Mouse (Mus musculus) ES-E14 (cell line): Measurements from ENCODE around the gene Gm36864. TPM values are rescaled to one million over a fixed set of nuclear protein-coding genes. Genes with fewer than 3 reads are reported as not detected.
"Not testable (repeated sequence)": the region's sequence is repeated elsewhere in the genome, so short reads cannot be mapped to it uniquely, and the experiment has no call there.

Experiments
- DNase-seq: peaks from one replicate; pipeline ENCODE4 v3.0.0-alpha.2; 2013; ENCODE audit warnings: low read depth, low spot score
- H3K27ac ChIP-seq: 2 replicates; pipeline ENCODE4 v1.5.1; 2012; ENCODE audit warnings: low read depth, mild to moderate bottlenecking, low read length, moderate library complexity, mixed read lengths; ENCODE audit not compliant: poor library complexity, insufficient read depth, severe bottlenecking
- H3K36me3 ChIP-seq: 2 replicates; pipeline ENCODE4 v1.6.1; 2012; ENCODE audit warnings: mild to moderate bottlenecking, low read length, moderate library complexity, mixed read lengths; ENCODE audit not compliant: control insufficient read depth, poor library complexity, insufficient read depth, severe bottlenecking
- H3K4me1 ChIP-seq, 2 experiments: fragments of 150-350 bp in 1 of 2; sonication (generic) in 1 of 2; 2 replicates each; pipeline ENCODE4 v1.6.1; 2012; ENCODE audit warnings: low read length in 2 of 2, mild to moderate bottlenecking in 1 of 2, mixed read lengths in 1 of 2; ENCODE audit not compliant: control insufficient read depth in 2 of 2, insufficient read depth in 2 of 2, poor library complexity in 1 of 2
- H3K4me3 ChIP-seq, 2 experiments: fragments of 150-350 bp in 1 of 2; sonication (generic) in 1 of 2; 2 replicates each; pipeline ENCODE4 v1.5.1; 2012; ENCODE audit warnings: low read length in 2 of 2, low read depth in 1 of 2, mild to moderate bottlenecking in 1 of 2, mixed read lengths in 1 of 2; ENCODE audit not compliant: insufficient read depth in 1 of 2, poor library complexity in 1 of 2, severe bottlenecking in 1 of 2
- H3K9ac ChIP-seq: 2 replicates; pipeline ENCODE4 v1.6.1; 2012; ENCODE audit warnings: low read depth, mild to moderate bottlenecking, low read length, mixed read lengths; ENCODE audit not compliant: poor library complexity, insufficient read depth, severe bottlenecking
- H3K9me3 ChIP-seq: fragments of 150-350 bp; sonication (generic); 2 replicates; pipeline ENCODE4 v1.6.1; 2012; ENCODE audit warnings: low read depth, mild to moderate bottlenecking, low read length; ENCODE audit not compliant: control insufficient read depth, insufficient read depth
- CHD2 ChIP-seq: IDR thresholded peaks from 2 replicates; pipeline ENCODE4 v1.6.1; 2014; ENCODE audit warnings: mild to moderate bottlenecking, low read depth, low read length, inconsistent platforms
- HCFC1 ChIP-seq: IDR thresholded peaks from 2 replicates; pipeline ENCODE4 v1.6.1; 2012; ENCODE audit warnings: low read length, inconsistent platforms, borderline replicate concordance; ENCODE audit not compliant: insufficient read depth
- MAFK ChIP-seq: IDR thresholded peaks from 2 replicates; pipeline ENCODE4 v1.6.1; 2014; ENCODE audit warnings: mild to moderate bottlenecking, low read depth, low read length, inconsistent platforms; ENCODE audit not compliant: insufficient read depth
- ZC3H11A ChIP-seq: IDR thresholded peaks from 2 replicates; pipeline ENCODE4 v1.6.1; 2012; ENCODE audit warnings: low read depth, mild to moderate bottlenecking, inconsistent platforms, low read length, borderline replicate concordance
- ZNF384 ChIP-seq: IDR thresholded peaks from 2 replicates; pipeline ENCODE4 v1.6.1; 2012; ENCODE audit warnings: low read depth, low read length, inconsistent platforms
- in situ Hi-C, 2 experiments: fragments of 600-800 bp; cut with MboI; formaldehyde crosslinking; loops; one replicate each; pipeline ENCODE4 v1.15.1; 2025; ENCODE audit warnings: low sequenced_read_pairs in 2 of 2, inconsistent platforms in 1 of 2; ENCODE audit not compliant: unreplicated experiment in 2 of 2
- total RNA-seq: library from RNA; depleted of rRNA; stranded (reverse); fragments of 300-350 nt; gene quantifications from 2 replicates; pipeline ENCODE4 v1.2.3, GENCODE M21; 2012

The Gm36864 gene
- total RNA-seq, 1 experiment = not detected

DNA sequence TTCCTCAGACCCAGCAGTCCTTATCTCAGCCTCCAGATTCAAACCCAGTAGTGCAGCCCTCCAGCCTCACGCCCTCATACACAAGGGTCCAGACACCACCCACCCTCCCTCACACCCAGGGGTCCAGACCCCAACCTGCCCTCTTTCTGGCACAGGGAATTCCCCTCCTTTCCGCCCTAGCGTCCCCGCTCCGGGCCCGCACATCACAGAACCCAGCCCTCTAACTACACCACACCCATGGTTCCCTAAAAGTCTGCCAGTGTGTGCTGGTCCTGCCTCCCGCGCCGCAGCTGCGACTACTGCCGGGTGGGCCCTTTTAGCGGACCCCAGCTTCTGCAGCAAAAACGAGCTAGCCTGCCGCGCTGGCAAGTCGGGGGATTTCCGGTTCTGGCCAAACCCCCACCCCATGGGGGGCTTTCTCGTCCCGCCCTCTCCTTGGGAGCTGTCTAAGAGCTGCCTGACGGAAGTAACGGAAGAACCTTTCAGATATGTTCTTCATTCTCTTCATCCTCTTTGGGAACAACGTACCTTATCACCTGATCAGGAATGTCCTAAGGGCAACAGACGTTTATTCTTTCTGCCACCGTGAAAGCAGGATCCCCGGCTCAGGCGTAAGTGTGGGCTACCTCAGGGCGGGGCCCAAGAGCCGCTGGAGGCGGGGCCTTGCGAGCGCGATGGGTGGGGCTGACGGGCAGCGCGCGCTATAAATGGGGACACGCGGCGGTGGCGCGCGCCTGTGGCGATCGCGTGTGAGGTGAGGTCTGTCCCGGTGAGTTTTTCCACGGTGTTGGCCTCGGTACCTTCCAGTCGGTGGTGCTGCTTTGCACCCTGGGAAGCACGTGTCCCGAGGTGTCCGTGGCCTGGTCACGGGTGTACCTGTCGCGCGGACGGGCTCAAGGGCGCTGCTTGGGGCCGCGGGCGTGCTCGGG is 10.3 kb downstream of the Gm36864 start, which contains the start of the genes 1700028J19Rik and 2410002F23Rik:
Gene 1700028J19Rik, minus strand, starts transcription at position 641 of the 929 bp plus-strand sequence.
Gene 2410002F23Rik, plus strand, starts transcription at position 668 of the 929 bp plus-strand sequence.
- peak within 1 kb of the TSS; percentile 95 for H3K27ac ChIP-seq
- H3K4me1 ChIP-seq = peaks cover 0 to 11% of the 10 kb centered on the region in 2 experiments; a peak in 1 of 4 replicates
- DNase-seq = peak; percentile 80
- H3K36me3 ChIP-seq = peaks cover 32% of the 10 kb centered on the region
- in situ Hi-C loops = no loop called here
- H3K9me3 ChIP-seq = no peaks in the 10 kb centered on the region
- TF ChIP-seq HCFC1 (peak; percentile 56; the same call in 1 of the 2 replicates), ZC3H11A (no peak), CHD2 (no peak)
- peak within 1 kb of the TSS; percentile 95 for H3K9ac ChIP-seq
- peak within 1 kb of the TSS; percentile 86 to 90 for H3K4me3 ChIP-seq

DNA sequence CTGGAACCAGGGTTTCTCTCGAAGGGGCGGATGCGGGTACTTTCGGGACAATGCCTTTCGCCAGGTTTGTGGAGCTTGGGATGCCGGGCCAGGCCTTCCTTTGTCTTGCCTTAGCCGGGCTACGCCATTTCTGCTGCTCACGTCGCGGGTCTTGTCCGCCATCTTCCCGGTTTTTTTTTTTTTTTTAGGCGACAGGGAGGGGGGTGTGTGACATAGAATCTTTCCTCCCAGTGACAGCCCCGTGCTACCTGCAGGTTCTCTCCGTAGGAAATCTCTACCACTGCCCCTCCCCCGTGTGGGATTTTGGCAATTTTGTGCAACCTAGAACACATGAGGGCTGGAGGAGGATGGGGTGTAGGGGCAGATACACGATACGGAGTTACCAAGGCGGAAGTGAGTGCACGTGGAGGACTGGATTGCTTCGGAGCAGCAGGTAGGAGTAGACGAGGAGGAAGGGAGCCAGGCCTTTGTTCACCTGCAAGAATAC is 11.1 kb downstream of the Gm36864 start:
- H3K9me3 ChIP-seq = no peaks in the 10 kb centered on the region
- DNase-seq = no peak
- in situ Hi-C loops = no loop called here
- H3K4me3 ChIP-seq = peak overlapping the region; percentile 86 to 90
- TF ChIP-seq ZC3H11A (no peak), CHD2 (no peak), ZNF384 (peak; percentile 94), MAFK (no peak), HCFC1 (no peak)
- H3K27ac ChIP-seq = peak overlapping the region; percentile 87
- peaks cover 0 to 11% of the 10 kb centered on the region in 2 experiments; a peak in 1 of 4 replicates for H3K4me1 ChIP-seq
- H3K9ac ChIP-seq = peak overlapping the region; percentile 95
- H3K36me3 ChIP-seq = peaks cover 35% of the 10 kb centered on the region

DNA sequence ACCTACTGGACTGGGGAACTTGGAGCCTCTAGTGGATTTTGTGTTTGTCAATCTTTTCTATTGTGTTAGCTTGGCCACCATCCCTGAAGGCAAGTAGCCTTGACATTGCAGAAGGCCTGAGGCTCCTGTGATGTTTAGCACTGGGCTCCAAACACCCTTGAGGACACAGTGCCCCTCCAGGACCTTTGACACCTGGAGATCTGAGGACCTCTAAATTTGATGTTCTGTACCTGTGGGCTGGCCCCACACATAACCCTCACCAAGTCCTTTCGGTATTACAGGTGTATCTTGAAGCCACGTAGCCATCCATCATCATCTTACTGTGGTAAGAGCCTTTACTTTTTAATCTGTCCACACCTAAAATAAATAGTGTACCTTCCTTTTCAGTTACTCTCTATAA is 12.0 kb downstream of the Gm36864 start:
- TF ChIP-seq ZNF384 (no peak), ZC3H11A (no peak), HCFC1 (no peak), MAFK (no peak), CHD2 (no peak)
- Histone ChIP-seq H3K9me3 (no peaks in the 10 kb centered on the region), H3K4me1 (peaks cover 0 to 16% of the 10 kb centered on the region in 2 experiments; a peak in 1 of 4 replicates), H3K4me3 (peak overlapping the region; percentile 86 to 90; a peak in 3 of 4 replicates), H3K9ac (peak overlapping the region; percentile 43; the same call in 1 of the 2 replicates), H3K27ac (no peak overlapping the region), H3K36me3 (peaks cover 41% of the 10 kb centered on the region)
- no peak for DNase-seq
- in situ Hi-C loops = no loop called here

DNA sequence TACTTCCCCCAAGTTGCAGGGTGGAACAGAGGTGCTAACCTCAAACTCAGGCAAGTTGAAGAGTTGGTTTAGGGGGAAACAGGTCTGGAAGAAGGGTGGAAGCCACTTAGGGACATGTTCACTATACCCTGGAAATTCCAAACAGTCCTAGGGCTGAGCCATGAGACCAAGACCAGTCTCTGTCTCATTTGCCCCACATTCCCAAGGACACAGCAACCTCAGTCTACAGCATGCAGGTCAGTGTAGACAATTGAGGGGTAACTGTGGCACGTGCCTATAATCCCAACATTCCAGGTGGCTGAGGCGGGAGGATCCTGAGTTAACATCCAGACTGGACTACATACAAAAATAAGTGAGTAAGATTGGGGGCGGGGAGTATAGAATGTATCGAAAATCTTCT is 13.3 kb downstream of the Gm36864 start:
- TF ChIP-seq CHD2 (no peak), MAFK (no peak), ZNF384 (no peak), HCFC1 (no peak), ZC3H11A (no peak)
- Histone ChIP-seq H3K4me3 (no peak overlapping the region), H3K27ac (no peak overlapping the region), H3K9ac (no peak overlapping the region), H3K36me3 (peaks cover 42% of the 10 kb centered on the region), H3K9me3 (no peaks in the 10 kb centered on the region), H3K4me1 (peaks cover 0 to 17% of the 10 kb centered on the region in 2 experiments; a peak in 1 of 4 replicates)
- in situ Hi-C loops = no loop called here
- DNase-seq = no peak

DNA sequence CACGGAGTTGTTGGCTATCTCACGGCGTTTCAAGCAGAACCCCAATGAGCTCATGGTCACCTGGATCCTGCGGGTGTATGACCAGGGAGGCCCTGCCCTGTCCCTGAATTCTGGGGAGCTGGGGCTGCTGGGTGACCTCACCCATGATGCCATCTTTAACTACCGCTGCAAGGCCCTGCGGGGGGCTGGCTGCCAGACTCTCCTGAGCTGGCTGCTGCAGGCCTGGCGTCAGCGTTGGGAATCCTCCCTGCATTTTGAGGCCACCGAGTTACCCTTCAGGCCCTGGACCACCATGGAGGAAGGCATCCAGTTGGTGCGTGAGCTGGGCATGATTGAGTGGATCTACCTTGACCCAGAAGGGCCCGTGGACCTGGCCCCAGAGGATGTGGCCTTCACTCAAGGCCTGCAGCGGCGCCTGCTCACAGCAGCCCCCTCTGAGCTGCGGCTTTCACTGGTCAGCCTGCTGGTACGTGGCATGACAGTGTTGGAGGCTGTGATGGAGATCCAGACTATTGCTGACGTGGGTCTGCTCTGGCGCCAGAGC is 14.8 kb downstream of the Gm36864 start:
- in situ Hi-C loops = loop anchor here in 1 of 2 experiments (25.0 kb wide), 1 partner anchor 186 kb away; the partner anchor contains the start of gene Lrrc4b
- DNase-seq, H3K4me3 ChIP-seq, H3K9me3 ChIP-seq, H3K27ac ChIP-seq, H3K9ac ChIP-seq: not testable (repeated sequence)
- Histone ChIP-seq H3K4me1 (peaks cover 0 to 16% of the 10 kb centered on the region in 2 experiments; a peak in 1 of 4 replicates), H3K36me3 (peaks cover 42% of the 10 kb centered on the region)
